Mouse (Mus musculus) small intestine, adult 2 months (tissue): ENCODE results near the gene Zhx3. TPM values are rescaled to one million over a fixed set of nuclear protein-coding genes. Genes with fewer than 3 reads are reported as not detected.

Experiments
- H3K27ac ChIP-seq: fragments of 200-500 bp; 2 replicates; pipeline ENCODE4 v1.5.1; 2012; ENCODE audit warnings: low read depth, low read length, control low read depth, inconsistent platforms; ENCODE audit not compliant: insufficient read depth
- H3K27me3 ChIP-seq: fragments of 200-500 bp; 2 replicates; pipeline ENCODE4 v1.6.1; 2012; ENCODE audit warnings: mild to moderate bottlenecking, moderate library complexity, low read length, inconsistent platforms; ENCODE audit not compliant: control insufficient read depth, insufficient read depth
- H3K36me3 ChIP-seq: fragments of 200-500 bp; 2 replicates; pipeline ENCODE4 v1.6.1; 2012; ENCODE audit warnings: mild to moderate bottlenecking, low read length, control low read depth, inconsistent platforms; ENCODE audit not compliant: control insufficient read depth, insufficient read depth
- H3K4me1 ChIP-seq: fragments of 200-500 bp; 2 replicates; pipeline ENCODE4 v1.6.1; 2012; ENCODE audit warnings: low read length, inconsistent platforms, mixed read lengths; ENCODE audit not compliant: control insufficient read depth, insufficient read depth, insufficient read length
- H3K4me3 ChIP-seq: fragments of 200-500 bp; 2 replicates; pipeline ENCODE4 v1.5.1; 2012; ENCODE audit warnings: low read depth, mild to moderate bottlenecking, control low read depth, inconsistent platforms, low read length, moderate library complexity
- CTCF ChIP-seq: fragments of 200-500 bp; IDR thresholded peaks from 2 replicates; pipeline ENCODE4 v1.5.1; 2012; ENCODE audit warnings: low read depth, mild to moderate bottlenecking, control low read depth, inconsistent platforms, low read length, moderate library complexity, mixed read lengths; ENCODE audit not compliant: insufficient replicate concordance, insufficient read length; ENCODE audit errors: extremely low read depth
- POLR2A ChIP-seq: fragments of 200-500 bp; IDR thresholded peaks from 2 replicates; pipeline ENCODE4 v1.6.1; 2012; ENCODE audit warnings: low read depth, mild to moderate bottlenecking, control low read depth, inconsistent platforms, low read length, moderate library complexity
- WGBS: fragments of 180-500 bp; shearing (Covaris S2); methylation state at CpG from one replicate; pipeline ENCODE4 v1.1.7; 2018; 5-methylcytosine and 5-hydroxymethylcytosine counted together
- polyA plus RNA-seq: library from polyadenylated mRNA; depleted of rRNA; stranded (reverse); fragments of >200 nt; gene quantifications from 2 replicates; pipeline ENCODE4 v1.2.3, GENCODE M21; 2012

Zhx3 gene
- polyA plus RNA-seq, 1 experiment = 6.2 TPM

- H3K27me3 ChIP-seq = no peaks in the 10 kb centered on the region
- 83% methylated on average over 3 of the region's 3 CpGs for WGBS
- no peak overlapping the region for H3K27ac ChIP-seq
- TF ChIP-seq POLR2A = no peak
- TF ChIP-seq CTCF = no peak
- H3K4me3 ChIP-seq = no peak overlapping the region
- H3K36me3 ChIP-seq = no peaks in the 10 kb centered on the region
- H3K4me1 ChIP-seq = no peaks in the 10 kb centered on the region
These were observed 23.1 kb downstream of the Zhx3 start for GRCm38 (mm10) chr2:160849617-160850240.

GRCm38 (mm10) chr2:160848186-160848585 is 24.6 kb downstream of the Zhx3 start:
- 80% methylated on average over 2 of the region's 2 CpGs for WGBS

GRCm38 (mm10) chr2:160847664-160848063 is 25.1 kb downstream of the Zhx3 start:
- TF ChIP-seq CTCF (no peak), POLR2A (no peak)
- Histone ChIP-seq H3K27me3 (no peaks in the 10 kb centered on the region), H3K4me3 (no peak overlapping the region), H3K27ac (no peak overlapping the region), H3K36me3 (no peaks in the 10 kb centered on the region), H3K4me1 (no peaks in the 10 kb centered on the region)
- WGBS = 69% methylated on average over 1 of the region's 1 CpGs

More at GRCm38 (mm10) chr2:160848186-160848585, 24.6 kb downstream of the Zhx3 start:
- Histone ChIP-seq H3K4me3 (no peak overlapping the region), H3K27me3 (no peaks in the 10 kb centered on the region), H3K36me3 (no peaks in the 10 kb centered on the region), H3K4me1 (no peaks in the 10 kb centered on the region), H3K27ac (no peak overlapping the region)
- TF ChIP-seq CTCF = no peak
- no peak for TF ChIP-seq POLR2A

DNA sequence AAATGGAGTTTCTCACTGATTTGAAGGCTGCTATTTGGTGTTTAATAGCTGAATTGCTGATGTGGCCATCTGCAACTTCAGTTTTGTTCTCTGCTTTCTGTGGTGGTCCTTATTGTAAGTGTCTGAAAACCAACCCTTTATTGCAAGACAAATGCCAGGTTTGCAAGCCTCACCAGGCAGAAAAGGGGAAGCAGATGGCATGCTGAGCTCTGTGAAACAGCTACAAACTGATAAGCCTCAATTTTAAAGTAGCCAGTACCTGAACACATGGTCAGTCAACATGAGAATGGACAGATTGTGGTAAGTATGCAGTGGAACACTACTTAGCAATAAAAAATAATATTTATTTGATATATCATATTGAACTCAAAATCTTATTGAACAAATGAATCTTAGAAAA is 32.0 kb downstream of the Zhx3 start:
- no peak overlapping the region for H3K27ac ChIP-seq
- no peaks in the 10 kb centered on the region for H3K4me1 ChIP-seq
- H3K36me3 ChIP-seq = no peaks in the 10 kb centered on the region
- H3K4me3 ChIP-seq = no peak overlapping the region
- TF ChIP-seq CTCF (no peak), POLR2A (no peak)
- H3K27me3 ChIP-seq = no peaks in the 10 kb centered on the region

GRCm38 (mm10) chr2:160810802-160811201 is 62.0 kb downstream of the Zhx3 start:
- TF ChIP-seq CTCF = no peak
- TF ChIP-seq POLR2A = no peak
- Histone ChIP-seq H3K27ac (no peak overlapping the region), H3K4me3 (no peak overlapping the region), H3K27me3 (no peaks in the 10 kb centered on the region), H3K4me1 (peaks cover 3% of the 10 kb centered on the region; the same call in 1 of the 2 replicates), H3K36me3 (no peaks in the 10 kb centered on the region)
- 44% methylated on average over 1 of the region's 1 CpGs for WGBS

GRCm38 (mm10) chr2:160810376-160810775 is 62.4 kb downstream of the Zhx3 start:
- no peak overlapping the region for H3K27ac ChIP-seq
- peaks cover 3% of the 10 kb centered on the region; the same call in 1 of the 2 replicates for H3K4me1 ChIP-seq
- no peaks in the 10 kb centered on the region for H3K27me3 ChIP-seq
- H3K4me3 ChIP-seq = no peak overlapping the region
- TF ChIP-seq POLR2A = no peak
- no peaks in the 10 kb centered on the region for H3K36me3 ChIP-seq

GRCm38 (mm10) chr2:160806091-160806521 is 66.7 kb downstream of the Zhx3 start:
- H3K4me3 ChIP-seq = no peak overlapping the region
- no peak for TF ChIP-seq POLR2A
- no peak for TF ChIP-seq CTCF
- 55% methylated on average over 3 of the region's 3 CpGs for WGBS
- no peaks in the 10 kb centered on the region for H3K27me3 ChIP-seq
- H3K27ac ChIP-seq = 0 out of 2 replicates have a peak overlapping the region, but pooled peaks have one; percentile 35
- no peaks in the 10 kb centered on the region for H3K36me3 ChIP-seq
- peaks cover 3% of the 10 kb centered on the region; the same call in 1 of the 2 replicates for H3K4me1 ChIP-seq
